Mouse (Mus musculus) liver, embryonic 15.5 days (tissue): ENCODE measurements around the gene Rec8. TPM values are rescaled to one million over a fixed set of nuclear protein-coding genes. Genes with fewer than 3 reads are reported as not detected.

ENCODE experiments used
- ATAC-seq: fragments of 200-750 bp; cut with Nextera tagmentation; 2 replicates; pipeline ENCODE4 v1.8.0; 2017; ENCODE audit warnings: moderate number of reproducible peaks, mild to moderate bottlenecking, moderate library complexity; ENCODE audit not compliant: insufficient read depth
- H3K27ac ChIP-seq: fragments of 300-500 bp; sonication (generic); replicated peaks from 2 replicates; pipeline ENCODE4 v1.5.1; 2015; ENCODE audit warnings: mild to moderate bottlenecking, inconsistent platforms
- H3K27me3 ChIP-seq: fragments of 300-500 bp; sonication (generic); 2 replicates; pipeline ENCODE4 v1.6.1; 2015; ENCODE audit warnings: mild to moderate bottlenecking, inconsistent platforms
- H3K36me3 ChIP-seq: fragments of 300-500 bp; sonication (generic); replicated peaks from 2 replicates; pipeline ENCODE4 v1.6.1; 2015; ENCODE audit warnings: moderate library complexity, mild to moderate bottlenecking, inconsistent platforms
- H3K4me1 ChIP-seq: fragments of 300-500 bp; sonication (generic); replicated peaks from 2 replicates; pipeline ENCODE4 v1.6.1; 2015; ENCODE audit warnings: inconsistent platforms
- H3K4me2 ChIP-seq: fragments of 300-500 bp; sonication (generic); 2 replicates; pipeline ENCODE4 v1.6.1; 2015; ENCODE audit warnings: moderate library complexity, mild to moderate bottlenecking, inconsistent platforms
- H3K4me3 ChIP-seq: fragments of 300-500 bp; sonication (generic); replicated peaks from 2 replicates; pipeline ENCODE4 v1.5.1; 2015; ENCODE audit warnings: mild to moderate bottlenecking, inconsistent platforms
- H3K9ac ChIP-seq: fragments of 300-500 bp; sonication (generic); 2 replicates; pipeline ENCODE4 v1.6.1; 2015; ENCODE audit warnings: moderate library complexity, mild to moderate bottlenecking, inconsistent platforms
- H3K9me3 ChIP-seq: fragments of 300-500 bp; sonication (generic); replicated peaks from 2 replicates; pipeline ENCODE4 v1.6.1; 2016; ENCODE audit warnings: inconsistent platforms
- WGBS: fragments of 180-500 bp; shearing (Covaris S2); methylation state at CpG from one replicate; pipeline ENCODE4 v1.1.7; 2015; ENCODE audit warnings: mixed read lengths; ENCODE audit not compliant: insufficient replicate concordance; 5-methylcytosine and 5-hydroxymethylcytosine counted together
- polyA plus RNA-seq: library from polyadenylated mRNA; unstranded; fragments of >200 nt; fragmentation: Nextera tagmentation; extraction: Ambion mirVana; gene quantifications from 2 replicates; pipeline ENCODE4 v1.2.1, GENCODE M21; 2015

Rec8 gene
- polyA plus RNA-seq, 1 experiment from 2014 or later, result 1.7 TPM

DNA sequence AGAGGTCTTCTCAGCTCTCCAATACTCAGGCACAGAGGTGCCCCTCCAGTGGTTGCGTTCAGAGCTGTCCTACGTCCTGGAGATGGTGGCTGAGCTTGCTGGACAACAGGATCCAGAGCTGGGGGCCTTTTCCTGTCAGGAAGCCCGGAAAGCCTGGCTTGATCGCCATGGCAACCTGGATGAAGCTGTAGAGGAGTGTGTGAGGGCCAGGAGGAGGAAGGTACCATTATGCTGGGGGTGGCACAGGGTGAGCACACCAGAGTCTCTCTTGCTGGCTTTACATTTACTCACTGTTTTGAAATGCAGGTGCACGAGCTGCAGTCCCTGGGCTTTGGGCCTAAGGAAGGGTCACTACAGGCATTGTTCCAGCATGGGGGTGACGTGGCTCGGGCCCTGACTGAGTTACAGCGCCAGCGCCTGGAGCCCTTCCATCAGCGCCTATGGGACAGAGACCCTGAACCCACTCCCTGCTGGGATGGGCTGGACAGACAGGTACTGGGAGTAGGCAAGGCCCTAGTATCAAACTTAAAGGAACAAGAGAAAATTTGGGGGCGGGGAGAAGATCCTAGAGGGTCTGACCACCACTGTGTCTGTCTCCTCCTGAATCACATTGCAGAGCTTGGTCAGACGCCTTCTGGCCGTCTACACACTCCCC is 21.7 kb upstream of the Rec8 start:
- H3K36me3 ChIP-seq, result peaks cover 68% of the 10 kb centered on the region
- H3K9ac ChIP-seq, result no peak overlapping the region
- H3K4me3 ChIP-seq, result no peak overlapping the region
- no peak overlapping the region for H3K27ac ChIP-seq
- H3K27me3 ChIP-seq, result no peaks in the 10 kb centered on the region
- no peak overlapping the region for H3K4me2 ChIP-seq
- H3K4me1 ChIP-seq, result peaks cover 26% of the 10 kb centered on the region
- H3K9me3 ChIP-seq, result no peaks in the 10 kb centered on the region
- no peak for ATAC-seq
- WGBS, result 86% methylated on average over 13 of the region's 13 CpGs

DNA sequence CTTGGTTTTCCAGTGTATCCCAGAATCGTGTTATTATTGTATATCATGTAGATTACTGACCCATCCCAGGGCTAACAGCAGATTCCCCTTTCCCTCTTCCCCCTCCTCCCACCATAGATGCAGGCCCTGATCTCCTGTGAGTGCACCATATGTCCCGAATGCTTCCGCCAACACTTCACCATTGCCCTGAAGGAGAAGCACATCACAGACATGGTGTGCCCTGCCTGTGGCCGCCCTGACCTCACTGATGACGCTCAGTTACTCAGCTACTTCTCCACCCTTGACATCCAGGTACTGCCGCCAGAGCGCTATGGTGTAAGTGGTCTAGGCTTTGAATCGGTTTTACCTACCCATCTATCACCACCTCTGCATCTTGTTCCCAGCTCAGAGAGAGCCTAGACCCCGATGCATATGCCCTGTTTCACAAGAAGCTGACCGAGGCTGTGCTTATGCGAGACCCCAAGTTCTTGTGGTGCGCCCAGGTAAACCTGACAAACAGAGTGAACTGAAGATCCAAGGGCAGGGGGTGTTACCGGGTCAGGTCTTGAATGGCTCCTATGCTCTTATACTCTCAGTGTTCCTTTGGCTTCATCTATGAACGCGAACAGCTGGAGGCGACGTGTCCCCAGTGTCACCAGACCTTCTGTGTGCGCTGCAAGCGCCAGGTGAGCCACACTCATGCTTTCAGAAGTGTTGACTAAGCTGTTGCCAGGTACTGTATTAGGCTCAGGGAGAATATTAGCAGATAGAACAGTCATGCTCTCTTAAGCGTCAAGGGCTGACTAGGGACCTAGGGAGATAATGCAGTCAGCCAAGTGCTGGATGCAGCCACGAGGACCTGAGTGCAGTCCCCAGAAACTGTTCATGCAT is 19.1 kb upstream of the Rec8 start:
- ATAC-seq, result no peak
- no peak overlapping the region for H3K27ac ChIP-seq
- H3K9me3 ChIP-seq, result no peaks in the 10 kb centered on the region
- peaks cover 22% of the 10 kb centered on the region for H3K4me1 ChIP-seq
- no peak overlapping the region for H3K9ac ChIP-seq
- no peaks in the 10 kb centered on the region for H3K27me3 ChIP-seq
- no peak overlapping the region for H3K4me2 ChIP-seq
- WGBS, result 86% methylated on average over 21 of the region's 21 CpGs
- peaks cover 91% of the 10 kb centered on the region for H3K36me3 ChIP-seq
- no peak overlapping the region for H3K4me3 ChIP-seq

DNA sequence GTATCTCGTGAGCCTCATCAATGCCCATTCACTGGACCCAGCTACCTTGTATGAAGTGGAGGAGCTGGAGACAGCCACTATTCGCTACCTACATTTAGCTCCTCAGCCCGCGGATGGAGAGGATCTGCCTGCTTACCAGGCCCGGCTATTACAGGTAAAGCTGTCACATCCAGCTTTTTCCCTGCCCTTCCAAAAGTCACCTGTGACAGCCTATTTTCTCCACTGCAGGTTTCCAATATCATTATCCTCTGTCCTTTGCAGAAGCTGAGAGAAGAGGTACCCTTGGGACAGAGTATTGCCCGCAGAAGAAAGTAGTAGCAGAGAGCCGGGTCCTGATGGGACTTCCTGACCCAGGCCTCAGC is 14.6 kb upstream of the Rec8 start, which contains the start of gene Irf9:
TSS of gene Irf9 (plus strand) at position 301 of the 362 bp plus-strand sequence.
- peak within 1 kb of the TSS; percentile 75 for H3K9ac ChIP-seq
- peak within 1 kb of the TSS; percentile 82 for H3K4me2 ChIP-seq
- H3K27me3 ChIP-seq, result no peaks in the 10 kb centered on the region
- H3K27ac ChIP-seq, result peak within 1 kb of the TSS; percentile 95
- 75% methylated on average over 7 of the region's 7 CpGs for WGBS
- H3K9me3 ChIP-seq, result no peaks in the 10 kb centered on the region
- peak within 1 kb of the TSS; percentile 68 for H3K4me3 ChIP-seq
- peaks cover 54% of the 10 kb centered on the region for H3K4me1 ChIP-seq
- peaks cover 84% of the 10 kb centered on the region for H3K36me3 ChIP-seq
- peak; percentile 1; the same call in 1 of the 2 replicates for ATAC-seq

DNA sequence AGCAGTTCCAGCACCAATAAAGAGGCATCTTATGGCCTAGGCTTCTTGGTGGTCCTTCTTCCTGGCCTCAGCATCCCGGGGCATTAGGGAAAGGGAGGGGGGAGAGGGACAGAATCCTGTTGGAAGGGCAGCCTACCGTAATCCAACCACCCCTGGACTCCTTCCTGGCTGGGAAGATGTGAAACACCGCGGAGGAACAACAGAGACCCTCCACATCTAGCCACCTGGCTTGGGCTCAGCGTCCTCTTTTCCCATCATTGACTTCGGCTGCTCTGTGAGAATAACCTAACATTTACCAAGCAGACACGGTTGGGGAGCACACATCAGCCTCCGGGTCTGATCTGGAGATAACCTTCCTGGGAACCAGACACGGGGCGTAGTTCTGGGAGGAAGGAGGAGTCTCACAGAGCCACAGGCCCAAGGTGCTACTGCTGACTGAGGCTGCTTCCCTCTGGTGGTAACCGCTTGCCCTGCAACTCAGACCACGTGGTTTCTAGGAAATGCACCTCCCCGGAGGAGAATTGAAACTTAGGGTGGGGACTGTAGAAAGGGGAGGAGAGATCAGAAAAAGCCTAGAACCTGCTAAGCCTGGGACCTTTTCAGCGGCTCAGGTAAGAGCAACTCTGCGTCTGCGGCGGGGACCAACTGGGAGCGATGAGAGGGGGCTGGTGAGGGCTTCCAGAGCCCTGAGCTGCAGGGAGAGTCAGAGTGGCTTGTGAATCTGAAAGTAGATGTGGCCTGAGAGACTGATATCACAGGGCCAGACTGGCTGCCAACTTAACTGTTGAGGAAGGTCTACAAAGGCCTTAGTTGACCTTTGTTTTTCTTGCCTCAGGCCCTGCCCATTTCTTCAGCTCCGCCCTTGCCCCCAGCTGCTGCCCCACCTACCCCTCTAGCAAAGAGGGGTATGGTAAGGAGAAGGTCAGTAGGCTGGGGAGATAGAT is 13.9 kb upstream of the Rec8 start:
- Histone ChIP-seq H3K4me3 (peak overlapping the region; percentile 68), H3K36me3 (peaks cover 84% of the 10 kb centered on the region), H3K4me2 (peak overlapping the region; percentile 82), H3K9me3 (no peaks in the 10 kb centered on the region), H3K27ac (peak overlapping the region; percentile 95), H3K4me1 (peaks cover 56% of the 10 kb centered on the region), H3K9ac (peak overlapping the region; percentile 75), H3K27me3 (no peaks in the 10 kb centered on the region)
- 9% methylated on average over 19 of the region's 19 CpGs for WGBS
- ATAC-seq, result peak; percentile 94

DNA sequence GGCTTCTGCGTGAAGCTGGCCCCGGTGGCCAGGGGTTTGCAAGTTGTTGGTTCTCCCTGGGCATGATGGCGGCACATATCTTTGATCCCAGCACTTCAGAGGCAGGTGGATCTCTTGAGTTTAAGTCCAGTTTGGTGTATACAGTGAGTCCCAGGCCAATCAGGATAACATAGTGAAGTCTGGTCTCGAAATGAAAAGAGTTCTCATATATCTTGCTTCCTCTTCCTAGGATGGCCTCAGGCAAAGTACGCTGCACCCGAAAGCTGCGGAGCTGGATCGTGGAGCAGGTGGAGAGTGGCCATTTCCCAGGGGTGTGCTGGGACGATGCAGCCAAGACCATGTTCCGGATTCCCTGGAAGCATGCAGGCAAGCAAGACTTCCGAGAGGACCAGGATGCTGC is 13.0 kb upstream of the Rec8 start:
- Histone ChIP-seq H3K4me2 (peak overlapping the region; percentile 82), H3K9ac (peak overlapping the region; percentile 75), H3K4me3 (peak overlapping the region; percentile 68), H3K36me3 (peaks cover 84% of the 10 kb centered on the region), H3K4me1 (peaks cover 56% of the 10 kb centered on the region), H3K27me3 (no peaks in the 10 kb centered on the region), H3K9me3 (no peaks in the 10 kb centered on the region), H3K27ac (peak overlapping the region; percentile 95)
- ATAC-seq, result no peak
- WGBS, result 84% methylated on average over 11 of the region's 11 CpGs

DNA sequence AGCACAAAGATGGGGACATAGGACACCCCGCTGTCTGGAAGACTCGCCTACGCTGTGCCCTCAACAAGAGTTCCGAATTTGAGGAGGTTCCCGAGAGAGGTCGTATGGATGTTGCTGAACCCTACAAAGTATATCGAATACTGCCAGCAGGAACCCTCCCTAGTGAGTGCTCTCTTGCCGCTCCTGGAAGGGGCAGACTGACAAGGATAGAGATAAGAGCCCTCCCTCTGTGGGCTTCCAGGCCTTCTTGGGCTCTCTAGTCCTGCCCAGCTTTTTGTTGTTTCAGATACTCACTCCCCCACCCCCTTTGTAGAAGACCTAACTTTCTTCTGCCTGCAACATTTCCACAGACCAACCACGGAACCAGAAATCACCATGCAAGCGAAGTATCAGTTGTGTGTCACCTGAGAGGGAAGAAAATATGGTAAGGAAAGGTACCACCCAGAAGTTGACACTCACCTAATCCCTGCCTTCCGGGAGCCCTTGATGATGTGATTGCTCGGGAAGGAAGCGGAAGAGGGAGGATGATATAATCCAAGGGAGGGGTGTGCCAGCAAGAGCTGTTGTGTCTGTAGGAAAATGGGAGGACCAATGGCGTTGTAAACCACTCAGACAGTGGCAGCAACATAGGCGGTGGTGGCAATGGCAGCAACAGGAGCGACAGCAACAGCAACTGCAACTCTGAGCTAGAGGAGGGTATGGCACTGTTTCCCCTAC is 11.9 kb upstream of the Rec8 start:
- Histone ChIP-seq H3K4me3 (peak overlapping the region; percentile 68), H3K27me3 (no peaks in the 10 kb centered on the region), H3K9me3 (no peaks in the 10 kb centered on the region), H3K4me1 (peaks cover 56% of the 10 kb centered on the region), H3K36me3 (peaks cover 82% of the 10 kb centered on the region), H3K4me2 (peak overlapping the region; percentile 82), H3K27ac (peak overlapping the region; percentile 73), H3K9ac (peak overlapping the region; percentile 50)
- 66% methylated on average over 16 of the region's 16 CpGs for WGBS
- no peak for ATAC-seq

DNA sequence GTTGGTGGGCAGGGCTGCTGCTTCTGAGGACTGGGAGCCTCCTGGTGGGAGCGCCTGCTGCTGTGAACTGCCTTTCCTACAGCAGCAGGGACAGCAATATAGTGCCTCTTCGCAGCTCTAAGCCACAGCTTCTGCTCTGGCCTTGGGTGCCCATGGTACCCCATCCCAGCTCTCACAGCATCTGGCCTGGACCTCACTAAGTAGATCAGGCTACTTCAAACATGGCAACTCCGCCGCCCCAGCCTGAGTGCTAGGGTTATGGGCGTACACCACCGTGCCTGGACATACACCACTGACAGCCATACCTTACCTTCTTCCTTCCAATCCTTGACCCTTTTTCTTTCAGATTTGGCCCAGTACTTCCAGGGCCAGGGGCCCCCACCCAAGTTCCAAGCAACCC is 9.5 kb upstream of the Rec8 start:
- no peaks in the 10 kb centered on the region for H3K9me3 ChIP-seq
- no peak overlapping the region for H3K9ac ChIP-seq
- H3K4me2 ChIP-seq, result no peak overlapping the region
- 92% methylated on average over 6 of the region's 6 CpGs for WGBS
- H3K36me3 ChIP-seq, result peaks cover 60% of the 10 kb centered on the region
- peaks cover 50% of the 10 kb centered on the region for H3K4me1 ChIP-seq
- H3K27me3 ChIP-seq, result no peaks in the 10 kb centered on the region
- ATAC-seq, result no peak
- no peak overlapping the region for H3K27ac ChIP-seq
- H3K4me3 ChIP-seq, result no peak overlapping the region

DNA sequence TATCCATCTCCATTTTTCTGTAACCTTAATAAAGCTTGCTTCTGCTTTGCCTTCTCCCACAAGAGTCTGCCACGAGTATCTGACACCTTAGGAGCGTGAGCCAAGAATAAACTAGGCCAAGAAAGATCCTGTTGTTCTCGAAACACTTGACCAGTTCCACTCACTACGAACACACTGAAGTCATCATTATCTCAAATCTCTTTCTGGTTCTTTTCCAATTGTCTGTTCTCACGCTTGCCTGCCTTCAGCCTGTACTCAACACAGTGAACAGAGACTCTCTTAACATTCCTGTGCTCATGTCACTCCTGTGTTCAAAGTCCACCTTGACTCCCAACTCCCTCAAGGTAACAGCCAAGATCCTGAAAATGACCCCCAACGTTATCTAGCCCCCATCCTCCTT is 4.5 kb upstream of the Rec8 start:
- 61% methylated on average over 6 of the region's 6 CpGs for WGBS
- H3K27me3 ChIP-seq, result no peaks in the 10 kb centered on the region
- H3K9ac ChIP-seq, result no peak overlapping the region

DNA sequence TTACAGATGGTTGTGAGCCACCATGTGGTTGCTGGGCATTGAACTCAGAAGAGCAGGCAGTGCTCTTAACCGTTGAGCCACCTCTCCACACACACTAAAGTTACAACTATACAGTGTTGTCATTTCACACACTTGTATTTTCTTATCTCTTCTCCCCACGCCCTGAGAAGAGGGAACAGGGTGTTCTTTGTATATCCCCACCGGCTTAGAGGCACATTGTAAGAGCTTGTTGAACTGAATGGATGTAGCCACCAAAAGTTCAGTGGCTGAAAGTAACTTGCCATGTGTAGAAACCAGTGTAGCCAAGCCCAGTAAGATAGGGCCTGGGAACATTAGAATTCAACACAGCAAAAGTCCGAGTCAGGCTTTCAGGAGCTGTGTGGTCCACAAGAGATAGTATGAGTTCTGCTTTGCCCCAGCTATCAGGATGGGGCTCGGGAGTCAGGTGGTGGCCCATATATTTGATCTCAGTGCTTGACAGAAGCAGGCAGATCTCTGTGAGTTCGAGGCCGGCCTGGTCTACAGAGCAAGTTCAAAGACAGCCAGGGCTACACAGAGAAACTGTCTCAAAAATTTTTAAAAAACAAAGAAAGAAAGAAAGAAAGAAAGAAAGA is 3.2 kb upstream of the Rec8 start:
- Histone ChIP-seq H3K4me2 (peak overlapping the region; percentile 15; the same call in 1 of the 2 replicates), H3K27ac (peak overlapping the region; percentile 86), H3K4me3 (no peak overlapping the region), H3K9me3 (no peaks in the 10 kb centered on the region), H3K9ac (no peak overlapping the region), H3K36me3 (peaks cover 13% of the 10 kb centered on the region), H3K4me1 (peaks cover 62% of the 10 kb centered on the region), H3K27me3 (no peaks in the 10 kb centered on the region)
- ATAC-seq, result peak; percentile 77
- 33% methylated on average over 7 of the region's 7 CpGs for WGBS

More for the DNA sequence above, 4.5 kb upstream of the Rec8 start:
- Histone ChIP-seq H3K9me3 (no peaks in the 10 kb centered on the region), H3K4me1 (peaks cover 50% of the 10 kb centered on the region), H3K27ac (peak overlapping the region; percentile 67), H3K36me3 (peaks cover 26% of the 10 kb centered on the region), H3K4me2 (no peak overlapping the region), H3K4me3 (no peak overlapping the region)
- no peak for ATAC-seq

DNA sequence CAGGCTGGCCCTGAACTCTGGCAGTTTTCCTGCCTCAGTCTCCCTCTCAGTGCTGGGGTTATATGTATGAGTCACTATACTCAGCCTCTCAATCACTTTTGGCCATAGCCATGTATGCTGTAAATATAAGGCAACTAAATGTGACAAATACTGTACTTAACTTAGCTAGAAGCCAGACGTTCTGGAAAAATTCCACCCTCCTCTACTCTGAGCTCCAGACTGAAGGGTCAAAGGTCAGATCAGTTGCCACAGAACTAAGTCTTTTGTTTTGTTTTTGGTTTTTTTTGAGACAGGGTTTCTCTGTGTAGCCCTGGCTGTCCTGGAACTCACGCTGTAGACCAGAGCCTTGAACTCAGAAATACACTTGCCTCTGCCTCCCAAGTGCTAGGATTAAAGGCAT is 2.0 kb upstream of the Rec8 start:
- WGBS, result 63% methylated on average over 2 of the region's 2 CpGs
- Histone ChIP-seq H3K9ac (no peak overlapping the region), H3K27me3 (no peaks in the 10 kb centered on the region), H3K27ac (peak overlapping the region; percentile 86), H3K4me1 (peaks cover 63% of the 10 kb centered on the region), H3K4me2 (no peak overlapping the region), H3K9me3 (no peaks in the 10 kb centered on the region), H3K4me3 (no peak overlapping the region), H3K36me3 (peaks cover 3% of the 10 kb centered on the region)
- ATAC-seq, result no peak
